Mouse (Mus musculus) heart, postnatal 25 days (tissue): ENCODE data around the gene Sox8. TPM values are rescaled to one million over a fixed set of nuclear protein-coding genes. Genes with fewer than 3 reads are reported as not detected.

Experiments
- DNase-seq: peaks from one replicate; pipeline ENCODE4 v3.0.0; 2022; ENCODE audit warnings: low spot score
- intact Hi-C: fragments of 180-260 bp; cut with DNase I; formaldehyde crosslinking; loops from one replicate; pipeline ENCODE4 v1.15.1; 2025
- total RNA-seq, 2 experiments: library from RNA; stranded (reverse); gene quantifications; 2 replicates each; pipeline ENCODE4 v1.2.3; 2021

Sox8 gene
- total RNA-seq, 2 experiments from 2014 or later: 0.25 to 0.75 TPM

GRCm38 (mm10) chr17:25583099-25583498 lies 12.6 kb upstream of the Sox8 start:
- intact Hi-C loops: no loop called here
- DNase-seq: no peak

GRCm38 (mm10) chr17:25582076-25582475 lies 11.6 kb upstream of the Sox8 start:
- no peak for DNase-seq
- intact Hi-C loops: no loop called here

- intact Hi-C loops: no loop called here
- DNase-seq: no peak
These were observed 9.0 kb upstream of the Sox8 start for GRCm38 (mm10) chr17:25579332-25580047.

GRCm38 (mm10) chr17:25578920-25579319 lies 8.4 kb upstream of the Sox8 start, which contains the start of gene Lmf1:
Gene Lmf1 (plus strand): TSS chr17:25579085.
- DNase-seq: peak; percentile 94
- intact Hi-C loops: no loop called here

- intact Hi-C loops: no loop called here
- DNase-seq: no peak
These were observed 7.2 kb upstream of the Sox8 start for GRCm38 (mm10) chr17:25577702-25578101.

- DNase-seq: no peak
- intact Hi-C loops: no loop called here
These were observed 6.8 kb upstream of the Sox8 start for GRCm38 (mm10) chr17:25577263-25577662.

GRCm38 (mm10) chr17:25576034-25576433 lies 5.5 kb upstream of the Sox8 start:
- intact Hi-C loops: no loop called here
- no peak for DNase-seq

GRCm38 (mm10) chr17:25575208-25575971 lies 4.9 kb upstream of the Sox8 start:
- no peak for DNase-seq
- intact Hi-C loops: no loop called here

GRCm38 (mm10) chr17:25571453-25571820 lies 951 bp upstream of the Sox8 start:
- intact Hi-C loops: no loop called here
- no peak for DNase-seq

GRCm38 (mm10) chr17:25569833-25570647 lies 446 bp downstream of the Sox8 start:
- no peak for DNase-seq
- intact Hi-C loops: no loop called here

GRCm38 (mm10) chr17:25568880-25569279 lies 1.6 kb downstream of the Sox8 start:
- intact Hi-C loops: no loop called here
- DNase-seq: no peak

GRCm38 (mm10) chr17:25568206-25568605 lies 2.3 kb downstream of the Sox8 start:
- intact Hi-C loops: no loop called here
- no peak for DNase-seq

GRCm38 (mm10) chr17:25567745-25568144 lies 2.7 kb downstream of the Sox8 start:
- DNase-seq: no peak
- intact Hi-C loops: loop anchor here (2.0 kb wide), 1 partner anchor 131 kb away; no protein-coding TSS in a partner anchor

- intact Hi-C loops: loop anchor here (2.0 kb wide), 1 partner anchor 132 kb away; no protein-coding TSS in a partner anchor
- DNase-seq: no peak
These were observed 3.2 kb downstream of the Sox8 start for GRCm38 (mm10) chr17:25567261-25567660.

- intact Hi-C loops: loop anchor here (2.0 kb wide), 1 partner anchor 133 kb away; no protein-coding TSS in a partner anchor
- no peak for DNase-seq
These were observed 4.5 kb downstream of the Sox8 start for GRCm38 (mm10) chr17:25565860-25566600.

- intact Hi-C loops: no loop called here
These were observed 5.2 kb downstream of the Sox8 start for GRCm38 (mm10) chr17:25565244-25565643.

GRCm38 (mm10) chr17:25564481-25564880 lies 6.0 kb downstream of the Sox8 start:
- no peak for DNase-seq
- intact Hi-C loops: no loop called here

More at GRCm38 (mm10) chr17:25565244-25565643, 5.2 kb downstream of the Sox8 start:
- no peak for DNase-seq

GRCm38 (mm10) chr17:25561223-25562028 lies 9.1 kb downstream of the Sox8 start:
- intact Hi-C loops: no loop called here
- no peak for DNase-seq
